Mouse (Mus musculus): ENCODE measurements around the gene Ppp1r15a.

Ppp1r15a gene

GRCm38 (mm10) chr7:45525809-45526473, at the start of gene Ppp1r15a, which contains the start of gene Plekha4:
TSS of gene Ppp1r15a (minus strand) at chr7:45526268.
TSS of gene Plekha4 (plus strand) at chr7:45526330.
- in situ Hi-C loops (cut with MboI; ENCODE audit: low sequenced_read_pairs): no loop called here

DNA sequence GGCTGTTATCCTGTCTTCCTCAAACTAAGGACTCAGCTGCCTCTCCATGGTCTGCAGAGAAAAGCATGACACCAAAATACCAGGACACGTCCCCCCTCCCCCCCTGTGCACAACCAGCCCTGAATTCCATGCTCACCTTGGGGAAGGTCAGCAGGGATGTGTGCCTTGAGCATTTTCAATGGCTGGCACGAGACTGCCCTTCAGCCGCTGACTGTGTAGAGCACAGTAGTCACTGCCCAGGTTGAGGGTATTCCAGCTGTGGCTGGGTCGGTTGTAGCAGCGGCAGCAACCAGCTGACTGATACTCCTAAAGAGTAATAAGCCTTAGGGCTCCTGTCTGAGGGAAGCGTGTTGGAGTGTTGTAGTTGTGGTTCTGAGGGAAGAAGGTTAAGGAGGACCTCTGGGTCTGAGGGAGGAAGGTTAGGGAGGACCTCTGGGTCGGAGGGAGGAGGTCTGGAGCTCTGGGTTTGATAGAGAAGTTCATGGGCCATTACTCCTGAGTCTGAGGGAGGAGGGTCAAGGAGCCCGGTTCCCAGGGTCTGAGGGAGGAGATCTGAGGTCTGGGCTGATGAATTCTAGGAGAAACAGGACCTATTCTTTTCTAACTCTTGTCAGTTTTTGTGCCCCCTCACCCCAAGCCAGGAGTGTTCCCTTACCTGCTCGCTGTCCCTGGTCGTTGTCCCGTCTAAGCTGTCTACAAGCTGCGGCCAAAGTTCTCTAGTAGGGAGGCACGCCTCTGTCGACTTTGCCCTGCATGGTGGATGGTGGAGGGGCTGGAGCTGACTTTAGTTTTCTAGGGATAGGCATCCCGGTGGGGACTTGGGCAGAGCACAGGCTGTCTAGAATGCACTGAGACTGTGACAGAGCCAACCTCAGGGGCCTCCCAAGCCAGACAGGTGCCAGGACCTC, 48.7 kb upstream of the Ppp1r15a start:
- in situ Hi-C loops (cut with MboI; ENCODE audit: low sequenced_read_pairs): no loop called here

- in situ Hi-C loops (cut with MboI; ENCODE audit: low sequenced_read_pairs): no loop called here
Measured at GRCm38 (mm10) chr7:45573954-45574353, 47.9 kb upstream of the Ppp1r15a start.

- in situ Hi-C loops (cut with MboI; ENCODE audit: low sequenced_read_pairs): no loop called here
Measured at GRCm38 (mm10) chr7:45571966-45572365, 45.9 kb upstream of the Ppp1r15a start.

- in situ Hi-C loops (cut with MboI; ENCODE audit: low sequenced_read_pairs): no loop called here
Measured at GRCm38 (mm10) chr7:45570103-45570741, 44.2 kb upstream of the Ppp1r15a start, which contains the start of gene Bcat2. TSS of gene Bcat2 (plus strand) at chr7:45570153.

- in situ Hi-C loops (cut with MboI; ENCODE audit: low sequenced_read_pairs): no loop called here
Measured at GRCm38 (mm10) chr7:45568601-45569473, 42.8 kb upstream of the Ppp1r15a start.

GRCm38 (mm10) chr7:45567780-45568516, 41.9 kb upstream of the Ppp1r15a start:
- in situ Hi-C loops (cut with MboI; ENCODE audit: low sequenced_read_pairs): no loop called here

- in situ Hi-C loops (cut with MboI; ENCODE audit: low sequenced_read_pairs): no loop called here
Measured at GRCm38 (mm10) chr7:45567112-45567779, 41.2 kb upstream of the Ppp1r15a start.

DNA sequence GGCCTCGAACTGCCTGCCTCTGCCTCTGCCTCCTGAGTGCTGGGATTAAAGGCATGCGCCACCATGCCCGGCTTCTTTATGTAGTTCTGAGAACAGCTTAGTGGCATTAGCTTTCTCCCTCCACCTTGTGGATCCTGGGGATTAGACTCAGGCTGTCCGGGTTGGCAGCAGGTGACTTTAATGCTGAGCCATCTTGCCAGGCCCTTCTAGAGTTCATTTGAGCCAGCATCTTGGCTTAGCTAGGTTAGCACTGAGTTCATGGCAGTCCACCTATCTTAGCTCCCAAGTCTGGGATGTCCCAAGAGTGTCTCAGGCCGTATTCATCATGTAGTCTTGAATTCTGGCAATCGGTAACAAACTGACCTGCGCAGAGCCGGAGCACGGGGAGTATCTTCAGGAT, 39.4 kb upstream of the Ppp1r15a start:
- in situ Hi-C loops (cut with MboI; ENCODE audit: low sequenced_read_pairs): no loop called here

DNA sequence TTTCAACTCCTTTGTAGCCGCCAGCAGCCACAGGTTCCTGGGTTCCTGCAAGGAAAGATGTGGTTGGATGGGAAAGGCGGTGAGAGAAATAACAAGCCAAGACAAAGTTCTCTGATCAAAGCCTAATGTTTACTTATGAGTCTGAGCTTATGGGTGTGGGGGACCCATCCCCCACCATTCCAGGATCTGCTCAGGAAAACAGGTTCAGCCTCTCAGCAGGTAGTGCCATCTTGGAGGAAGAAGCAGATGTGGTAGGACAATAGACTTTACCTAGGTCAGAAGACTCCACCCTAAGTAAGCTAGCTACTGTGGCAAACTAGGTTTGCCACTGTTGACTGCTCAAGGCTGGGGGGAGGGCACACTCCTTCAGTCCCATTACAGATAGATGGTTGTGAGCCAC, 38.7 kb upstream of the Ppp1r15a start:
- in situ Hi-C loops (cut with MboI; ENCODE audit: low sequenced_read_pairs): no loop called here

DNA sequence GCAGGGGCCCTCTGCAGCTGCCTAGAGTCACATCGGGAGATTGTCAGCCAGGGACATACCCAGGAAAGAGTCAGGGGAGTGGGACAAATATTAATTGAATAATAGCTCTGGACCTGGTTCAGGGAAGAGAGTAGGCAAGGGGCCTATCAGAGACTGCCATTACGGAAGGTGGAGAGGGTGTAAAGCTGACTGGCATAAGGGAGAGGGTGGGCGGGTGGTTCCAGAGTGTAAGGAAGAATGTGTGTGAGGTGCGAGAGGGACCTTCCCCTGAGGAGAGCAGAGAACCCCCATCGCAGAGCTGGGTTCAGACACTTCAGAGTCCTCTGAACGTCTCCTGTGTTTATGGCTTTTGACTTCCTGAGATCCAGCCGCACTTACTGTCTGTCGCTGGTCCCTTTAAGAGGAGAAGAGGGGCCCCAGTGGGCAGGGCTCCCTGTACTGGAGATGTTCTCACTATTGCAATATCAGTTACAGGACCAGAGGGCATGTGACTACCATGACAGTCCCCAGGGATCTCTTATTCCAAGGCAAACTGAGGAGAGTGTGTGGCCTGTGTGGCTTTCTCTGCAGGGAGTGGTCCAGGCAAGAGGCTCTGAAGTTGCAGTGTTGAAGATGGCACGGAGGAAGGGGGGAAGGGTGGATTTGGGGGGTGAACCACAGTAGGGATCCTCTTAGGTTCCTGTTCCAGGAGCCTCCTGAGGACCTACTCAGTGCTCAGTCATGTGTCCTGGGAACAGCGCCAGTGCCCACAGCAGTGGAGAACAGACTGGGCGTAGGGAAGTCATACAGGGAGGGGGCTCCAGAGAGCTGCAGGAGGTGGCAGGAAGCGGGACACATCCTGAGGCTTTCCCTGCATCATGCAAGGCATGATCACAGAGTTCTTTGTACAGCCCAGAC, 35.8 kb upstream of the Ppp1r15a start:
- in situ Hi-C loops (cut with MboI; ENCODE audit: low sequenced_read_pairs): no loop called here

GRCm38 (mm10) chr7:45560843-45561623, 35.0 kb upstream of the Ppp1r15a start:
- in situ Hi-C loops (cut with MboI; ENCODE audit: low sequenced_read_pairs): no loop called here

- in situ Hi-C loops (cut with MboI; ENCODE audit: low sequenced_read_pairs): no loop called here
Measured at GRCm38 (mm10) chr7:45560241-45560640, 34.2 kb upstream of the Ppp1r15a start.

DNA sequence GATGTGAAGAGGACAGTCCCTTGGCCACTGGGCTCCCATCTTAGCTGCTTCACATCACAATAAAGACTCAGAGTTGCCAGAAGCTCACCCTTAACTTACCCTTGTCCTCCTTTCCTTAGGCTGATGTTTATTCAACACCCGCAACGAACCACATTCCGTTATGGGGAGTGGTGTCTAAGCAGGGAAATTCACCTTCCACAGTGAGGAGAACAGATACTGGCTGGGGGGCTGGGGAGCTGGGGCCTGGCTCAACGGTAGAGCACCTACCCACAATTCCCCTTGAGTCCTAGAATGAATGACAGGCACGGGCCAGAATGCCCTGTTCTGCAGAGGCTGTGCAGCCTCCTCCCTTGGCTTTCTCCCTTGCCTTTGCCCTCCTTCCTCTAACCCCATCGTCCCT, 32.8 kb upstream of the Ppp1r15a start:
- in situ Hi-C loops (cut with MboI; ENCODE audit: low sequenced_read_pairs): no loop called here

DNA sequence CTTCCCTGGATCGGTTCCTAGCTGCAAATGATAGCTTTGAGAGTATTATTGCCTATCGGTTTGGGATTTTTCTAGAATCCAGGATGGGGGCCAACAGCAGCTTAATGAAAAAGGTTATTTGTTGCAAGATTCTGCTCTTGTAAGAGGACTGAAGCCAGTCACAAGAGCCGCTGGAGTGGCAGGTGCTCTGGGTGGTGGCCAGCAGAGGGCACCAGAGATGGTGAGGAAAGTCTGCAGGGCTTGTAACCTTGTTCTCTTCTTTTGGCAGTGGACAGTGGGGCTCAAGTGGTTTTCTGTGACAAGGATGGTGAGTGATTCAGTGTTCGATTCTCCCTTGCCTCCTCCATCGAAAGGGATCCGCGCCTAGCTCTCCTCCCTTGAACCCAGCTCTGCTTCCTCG, 29.7 kb upstream of the Ppp1r15a start:
- in situ Hi-C loops (cut with MboI; ENCODE audit: low sequenced_read_pairs): no loop called here

DNA sequence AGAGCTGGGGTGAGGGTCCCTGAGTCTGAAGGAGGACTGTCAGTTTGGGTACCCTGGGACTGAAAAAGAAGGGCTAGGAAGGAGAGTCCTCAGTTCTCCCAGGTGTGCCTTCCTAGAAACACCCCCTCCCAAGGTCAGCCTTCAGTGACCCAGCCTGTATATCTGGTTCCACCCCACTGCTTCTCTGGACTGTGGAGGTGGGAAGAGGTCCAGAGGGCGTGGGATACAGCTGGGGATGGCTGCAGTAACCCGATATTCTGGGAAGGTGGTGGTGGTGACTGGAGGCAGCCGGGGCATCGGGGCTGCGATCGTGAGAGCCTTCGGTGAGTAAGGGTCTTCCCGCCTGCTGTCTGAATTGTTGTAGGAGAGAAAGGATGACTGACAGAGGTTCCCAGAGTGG, 28.7 kb upstream of the Ppp1r15a start, which contains the start of gene Hsd17b14:
Gene Hsd17b14 (plus strand): TSS at position 150 of the 400 bp plus-strand sequence.
- in situ Hi-C loops (cut with MboI; ENCODE audit: low sequenced_read_pairs): no loop called here

DNA sequence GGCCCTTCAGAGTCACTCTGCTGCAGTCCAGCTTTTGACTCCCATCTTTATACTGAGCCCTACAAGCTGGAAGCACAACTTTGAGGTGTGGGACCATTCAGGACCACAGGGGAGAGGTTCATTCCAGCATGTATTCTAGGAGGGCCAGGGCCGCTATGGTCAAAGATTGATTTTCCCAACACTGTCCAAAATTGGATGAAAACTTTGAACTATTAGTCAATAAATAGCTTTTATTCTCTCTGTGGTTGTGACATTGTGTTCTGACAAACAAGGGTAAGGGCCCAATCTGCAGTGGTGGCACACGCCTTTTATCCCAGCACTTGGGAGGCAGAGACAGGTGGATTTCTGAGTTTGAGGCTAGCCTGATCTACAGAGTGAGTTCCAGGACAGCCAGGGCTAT, 27.9 kb upstream of the Ppp1r15a start:
- in situ Hi-C loops (cut with MboI; ENCODE audit: low sequenced_read_pairs): no loop called here
